Mouse (Mus musculus) hindbrain, embryonic 13.5 days (tissue): ENCODE data around the gene Tfg. TPM values are rescaled to one million over a fixed set of nuclear protein-coding genes. Genes with fewer than 3 reads are reported as not detected.

Experiments used
- polyA plus RNA-seq: library from polyadenylated mRNA; unstranded; fragments of >200 nt; fragmentation: Nextera tagmentation; extraction: Ambion mirVana; gene quantifications from 2 replicates; pipeline ENCODE4 v1.2.1, GENCODE M21; 2015

Tfg gene
- polyA plus RNA-seq, 1 experiment from 2014 or later: 157 TPM

Other genes starting within 250 kb of the Tfg start
- gene Abi3bp, start 239.6 kb downstream of the Tfg start, polyA plus RNA-seq: 0.38 and 0.48 TPM in 2 replicates
- not detected in 2 replicates for gene Adgrg7, start 78.4 kb upstream of the Tfg start, polyA plus RNA-seq
- gene Tmem45a, start 168.7 kb upstream of the Tfg start, polyA plus RNA-seq: 6.1 and 9.0 TPM in 2 replicates
- gene Lnp1, start 210.6 kb upstream of the Tfg start, polyA plus RNA-seq: 0.44 TPM in 1 of 2 replicates, not detected in the other